Mouse (Mus musculus) CD4-positive, CD25-positive, alpha-beta regulatory T cell, adult 2 months (primary cell): ENCODE data around the gene Ncs1.

ENCODE experiments used
- DNase-seq: peaks from one replicate; pipeline ENCODE4 v3.0.0-alpha.2; 2012; ENCODE audit warnings: low read depth, low spot score

The Ncs1 gene

GRCm38 (mm10) chr2:31277810-31278209 lies 32.2 kb downstream of the Ncs1 start:
- no peak for DNase-seq

GRCm38 (mm10) chr2:31278483-31278882 lies 32.9 kb downstream of the Ncs1 start:
- no peak for DNase-seq

- DNase-seq = no peak
Measured at GRCm38 (mm10) chr2:31281138-31281537, 35.5 kb downstream of the Ncs1 start.

- peak; percentile 24 for DNase-seq
Measured at GRCm38 (mm10) chr2:31282266-31282665, 36.6 kb downstream of the Ncs1 start.

- DNase-seq = no peak
Measured at GRCm38 (mm10) chr2:31282880-31283279, 37.3 kb downstream of the Ncs1 start.

GRCm38 (mm10) chr2:31284531-31284930 lies 38.9 kb downstream of the Ncs1 start:
- no peak for DNase-seq

GRCm38 (mm10) chr2:31291421-31291820 lies 45.8 kb downstream of the Ncs1 start:
- peak; percentile 76 for DNase-seq

GRCm38 (mm10) chr2:31294985-31295384 lies 49.4 kb downstream of the Ncs1 start:
- DNase-seq = peak; percentile 85

- no peak for DNase-seq
Measured at GRCm38 (mm10) chr2:31296395-31296794, 50.8 kb downstream of the Ncs1 start.

- DNase-seq = peak; percentile 70
Measured at GRCm38 (mm10) chr2:31297602-31298268, 52.1 kb downstream of the Ncs1 start.

- DNase-seq = no peak
Measured at GRCm38 (mm10) chr2:31298814-31299213, 53.2 kb downstream of the Ncs1 start.

- DNase-seq = peak; percentile 75
Measured at GRCm38 (mm10) chr2:31299266-31299665, 53.6 kb downstream of the Ncs1 start.

GRCm38 (mm10) chr2:31299996-31300395 lies 54.4 kb downstream of the Ncs1 start:
- DNase-seq = no peak

GRCm38 (mm10) chr2:31303177-31303576 lies 57.6 kb downstream of the Ncs1 start:
- peak; percentile 54 for DNase-seq

GRCm38 (mm10) chr2:31304191-31304590 lies 58.6 kb downstream of the Ncs1 start:
- DNase-seq = no peak

GRCm38 (mm10) chr2:31304801-31305665 lies 59.4 kb downstream of the Ncs1 start:
- no peak for DNase-seq

- DNase-seq = peak; percentile 70
Measured at GRCm38 (mm10) chr2:31305684-31306083, 60.1 kb downstream of the Ncs1 start.

GRCm38 (mm10) chr2:31308257-31308656 lies 62.6 kb downstream of the Ncs1 start:
- DNase-seq = no peak

GRCm38 (mm10) chr2:31309549-31309948 lies 63.9 kb downstream of the Ncs1 start:
- no peak for DNase-seq

- DNase-seq = no peak
Measured at GRCm38 (mm10) chr2:31314007-31314465, 68.4 kb downstream of the Ncs1 start, which contains the start of gene Hmcn2. Gene Hmcn2 (plus strand): TSS chr2:31314415.

- DNase-seq = no peak
Measured at GRCm38 (mm10) chr2:31318162-31318561, 72.5 kb downstream of the Ncs1 start.

GRCm38 (mm10) chr2:31319200-31319599 lies 73.6 kb downstream of the Ncs1 start:
- no peak for DNase-seq

GRCm38 (mm10) chr2:31327186-31327585 lies 81.6 kb downstream of the Ncs1 start:
- no peak for DNase-seq
